Mouse (Mus musculus): Measurements from ENCODE around the gene Csmd2.

DNA sequence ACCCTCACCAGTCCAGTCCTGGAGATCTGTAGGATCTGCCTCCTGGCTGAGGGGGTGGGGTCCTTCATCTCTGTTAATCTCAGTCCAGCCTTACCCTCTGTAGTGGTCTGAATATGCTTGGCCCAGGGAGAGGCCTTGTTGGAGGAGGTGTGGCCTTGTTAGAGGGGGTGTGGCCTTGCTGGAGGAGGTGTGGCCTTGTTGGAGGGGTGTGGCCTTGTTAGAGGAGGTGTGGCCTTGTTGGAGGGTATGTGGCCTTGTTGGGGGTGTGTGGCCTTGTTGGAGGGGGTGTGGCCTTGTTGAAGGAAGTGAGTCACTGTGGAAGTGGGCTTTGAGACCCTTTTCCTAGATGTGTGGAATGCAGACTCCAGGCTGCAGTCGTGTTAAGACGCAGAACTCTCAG, 3.2 kb upstream of the Csmd2 start:
- TF ChIP-seq CTCF (IDR thresholded peaks at IDR 0.05; ENCODE audit: borderline replicate concordance, insufficient read depth, low read depth, low read length): no peak
- TF ChIP-seq POLR2A (IDR thresholded peaks at IDR 0.05; ENCODE audit: borderline replicate concordance, insufficient read depth, low read length): no peak
